Mouse (Mus musculus) liver, adult 2 months (tissue): ENCODE data around the gene Fut8. TPM values are rescaled to one million over a fixed set of nuclear protein-coding genes. Genes with fewer than 3 reads are reported as not detected.

Source experiments
- DNase-seq: peaks from one replicate; pipeline ENCODE4 v3.0.0-alpha.2; 2011; ENCODE audit warnings: low read depth, low spot score; ENCODE audit errors: extremely low read depth
- H3K27ac ChIP-seq: fragments of 200-500 bp; replicated peaks from 2 replicates; pipeline ENCODE4 v1.5.1; 2012; ENCODE audit warnings: low read depth, mild to moderate bottlenecking, control low read depth, inconsistent platforms, low read length; ENCODE audit not compliant: insufficient read depth
- H3K27me3 ChIP-seq: fragments of 200-500 bp; 2 replicates; pipeline ENCODE4 v1.6.1; 2012; ENCODE audit warnings: mild to moderate bottlenecking, moderate library complexity, low read length, inconsistent platforms; ENCODE audit not compliant: control insufficient read depth, insufficient read depth
- H3K36me3 ChIP-seq: fragments of 200-500 bp; 2 replicates; pipeline ENCODE4 v1.6.1; 2012; ENCODE audit warnings: low read length, inconsistent platforms; ENCODE audit not compliant: control insufficient read depth, insufficient read depth
- H3K4me1 ChIP-seq: fragments of 200-500 bp; 2 replicates; pipeline ENCODE4 v1.6.1; 2011; ENCODE audit warnings: low read length; ENCODE audit not compliant: control insufficient read depth, insufficient read depth
- H3K4me3 ChIP-seq: fragments of 200-500 bp; 2 replicates; pipeline ENCODE4 v1.5.1; 2011; ENCODE audit warnings: low read depth, mild to moderate bottlenecking, control low read depth, low read length, moderate library complexity; ENCODE audit not compliant: insufficient read depth
- H3K79me2 ChIP-seq: fragments of 200-500 bp; 2 replicates; pipeline ENCODE4 v1.6.1; 2012; ENCODE audit warnings: inconsistent platforms, mild to moderate bottlenecking, low read length, moderate library complexity; ENCODE audit not compliant: control insufficient read depth, insufficient read depth
- H3K9ac ChIP-seq: fragments of 200-500 bp; 2 replicates; pipeline ENCODE4 v1.6.1; 2012; ENCODE audit warnings: low read depth, mild to moderate bottlenecking, control low read depth, inconsistent platforms, low read length
- CTCF ChIP-seq: fragments of 200-500 bp; IDR thresholded peaks from 2 replicates; pipeline ENCODE4 v1.5.1; 2011; ENCODE audit warnings: low read depth, low read length, control low read depth
- POLR2A ChIP-seq: fragments of 200-500 bp; IDR thresholded peaks from 2 replicates; pipeline ENCODE4 v1.6.1; 2011; ENCODE audit warnings: low read length, control low read depth; ENCODE audit not compliant: insufficient read depth; ENCODE audit errors: extremely low read depth
- WGBS: fragments of 180-500 bp; shearing (Covaris S2); methylation state at CpG from one replicate; pipeline ENCODE4 v1.1.7; 2018; 5-methylcytosine and 5-hydroxymethylcytosine counted together
- polyA plus RNA-seq: library from polyadenylated mRNA; depleted of rRNA; stranded (reverse); fragments of >200 nt; gene quantifications from 2 replicates; pipeline ENCODE4 v1.2.3, GENCODE M21; 2012
- total RNA-seq: library from RNA; depleted of rRNA; stranded (reverse); fragments of >200 nt; gene quantifications from 2 replicates; pipeline ENCODE4 v1.2.3, GENCODE M21; 2014

Fut8 gene
- total and polyA plus RNA-seq, 2 experiments, result 1.2 to 8.0 TPM

- Histone ChIP-seq H3K4me1 (no peaks in the 10 kb centered on the region), H3K4me3 (no peak overlapping the region), H3K27me3 (no peaks in the 10 kb centered on the region), H3K27ac (no peak overlapping the region), H3K36me3 (no peaks in the 10 kb centered on the region), H3K9ac (no peak overlapping the region), H3K79me2 (no peaks in the 10 kb centered on the region)
- DNase-seq, result no peak
- 76% methylated on average over 4 of the region's 4 CpGs for WGBS
- TF ChIP-seq POLR2A (no peak), CTCF (no peak)
Observed at GRCm38 (mm10) chr12:77224891-77225290, 13.0 kb upstream of the Fut8 start.

GRCm38 (mm10) chr12:77225727-77226126 lies 12.2 kb upstream of the Fut8 start:
- Histone ChIP-seq H3K36me3 (no peaks in the 10 kb centered on the region), H3K27ac (no peak overlapping the region), H3K4me3 (no peak overlapping the region), H3K27me3 (no peaks in the 10 kb centered on the region), H3K79me2 (no peaks in the 10 kb centered on the region), H3K9ac (no peak overlapping the region), H3K4me1 (no peaks in the 10 kb centered on the region)
- TF ChIP-seq CTCF (no peak), POLR2A (no peak)
- no peak for DNase-seq
- WGBS, result 88% methylated on average over 3 of the region's 3 CpGs

- no peak overlapping the region for H3K27ac ChIP-seq
- 0 out of 2 replicates have a peak, but pooled peaks cover 3% of the 10 kb centered on the region for H3K4me1 ChIP-seq
- no peak overlapping the region for H3K9ac ChIP-seq
- no peak overlapping the region for H3K4me3 ChIP-seq
- no peaks in the 10 kb centered on the region for H3K27me3 ChIP-seq
- DNase-seq, result no peak
- 78% methylated on average over 4 of the region's 4 CpGs for WGBS
- H3K36me3 ChIP-seq, result no peaks in the 10 kb centered on the region
- TF ChIP-seq CTCF (no peak), POLR2A (no peak)
- H3K79me2 ChIP-seq, result no peaks in the 10 kb centered on the region
Observed at GRCm38 (mm10) chr12:77235958-77236357, 2.0 kb upstream of the Fut8 start.

- Histone ChIP-seq H3K9ac (peak overlapping the region; percentile 85), H3K27ac (peak overlapping the region; percentile 57)
- peak; percentile 53 for TF ChIP-seq POLR2A
- peak; percentile 41; the same call in 1 of the 2 replicates for TF ChIP-seq CTCF
Observed at GRCm38 (mm10) chr12:77238531-77239389, 835 bp downstream of the Fut8 start.

GRCm38 (mm10) chr12:77239390-77240061 lies 1.6 kb downstream of the Fut8 start:
- H3K79me2 ChIP-seq, result no peaks in the 10 kb centered on the region
- H3K27ac ChIP-seq, result peak overlapping the region; percentile 13; the same call in 1 of the 2 replicates
- peak overlapping the region; percentile 97 for H3K4me3 ChIP-seq
- no peaks in the 10 kb centered on the region for H3K27me3 ChIP-seq
- peak; percentile 15 for DNase-seq
- H3K9ac ChIP-seq, result peak overlapping the region; percentile 85
- WGBS, result 4% methylated on average over 29 of the region's 29 CpGs
- H3K4me1 ChIP-seq, result 0 out of 2 replicates have a peak, but pooled peaks cover 3% of the 10 kb centered on the region
- no peaks in the 10 kb centered on the region for H3K36me3 ChIP-seq
- TF ChIP-seq CTCF, result no peak
- TF ChIP-seq POLR2A, result no peak

More at GRCm38 (mm10) chr12:77238531-77239389, 835 bp downstream of the Fut8 start:
- WGBS, result 1% methylated on average over 115 of the region's 120 CpGs
- H3K79me2 ChIP-seq, result no peaks in the 10 kb centered on the region
- H3K4me1 ChIP-seq, result 0 out of 2 replicates have a peak, but pooled peaks cover 3% of the 10 kb centered on the region
- H3K27me3 ChIP-seq, result no peaks in the 10 kb centered on the region
- peak; percentile 56 for DNase-seq
- H3K4me3 ChIP-seq, result peak overlapping the region; percentile 97
- no peaks in the 10 kb centered on the region for H3K36me3 ChIP-seq
